Mouse (Mus musculus): ENCODE data around the gene Tcf7l2.

The Tcf7l2 gene

DNA sequence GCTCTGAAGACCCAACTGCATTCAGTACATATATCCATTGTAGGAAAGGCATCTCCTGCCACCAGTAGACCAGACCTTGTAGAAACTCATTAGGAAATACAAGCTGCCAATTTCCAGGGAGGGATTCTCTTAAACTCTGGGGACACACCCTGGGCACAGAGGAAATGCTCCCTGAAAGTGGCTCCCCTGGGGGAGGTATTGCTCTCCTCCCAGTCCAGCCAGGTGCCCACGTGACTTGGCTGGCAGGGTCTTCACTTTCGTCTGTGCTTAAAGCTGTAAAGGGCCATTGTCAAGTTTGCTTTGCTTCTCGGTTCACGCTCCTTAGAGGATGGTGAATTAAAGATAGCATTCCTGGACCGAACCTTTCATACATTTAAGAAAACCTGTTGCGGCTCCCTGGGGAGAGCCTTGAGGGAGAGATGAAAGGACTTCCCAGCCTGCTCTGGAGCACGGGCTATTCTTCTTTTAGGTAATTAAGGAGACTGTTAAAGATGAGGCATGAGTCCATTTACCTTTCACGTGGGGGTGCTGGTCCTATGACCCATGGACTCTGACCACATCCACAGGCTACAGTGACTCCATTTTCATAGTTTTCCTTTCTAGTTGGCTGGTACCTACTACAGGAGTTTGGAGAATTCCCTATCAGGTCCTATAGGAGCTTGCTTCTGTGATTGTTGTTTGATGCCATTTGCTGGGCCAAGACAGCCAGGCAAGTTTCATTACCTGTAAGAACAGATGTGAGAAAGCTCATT lies 52.8 kb downstream of the Tcf7l2 start:
- DNase-seq (ENCODE audit: low spot score) = no peak

DNA sequence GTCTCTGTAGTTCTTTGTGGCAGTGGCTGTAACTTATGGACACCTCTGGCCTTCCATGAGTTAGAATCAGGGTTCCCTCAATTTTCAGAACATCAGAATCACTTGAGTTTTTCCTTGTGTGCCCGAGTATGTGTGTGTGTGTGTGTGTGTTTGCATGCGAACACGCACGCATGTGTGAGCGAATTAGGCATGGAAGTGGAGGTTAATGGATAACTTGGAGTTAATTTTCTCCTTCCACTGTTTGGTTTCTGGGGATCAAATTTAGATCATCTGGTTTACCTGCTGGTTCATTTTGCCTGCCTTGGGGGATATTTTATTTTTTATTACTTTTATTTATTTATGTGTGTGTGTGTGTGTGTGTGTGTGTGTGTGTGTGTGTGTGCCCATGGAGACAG lies 53.3 kb downstream of the Tcf7l2 start:
- no peak for DNase-seq (ENCODE audit: low spot score)

DNA sequence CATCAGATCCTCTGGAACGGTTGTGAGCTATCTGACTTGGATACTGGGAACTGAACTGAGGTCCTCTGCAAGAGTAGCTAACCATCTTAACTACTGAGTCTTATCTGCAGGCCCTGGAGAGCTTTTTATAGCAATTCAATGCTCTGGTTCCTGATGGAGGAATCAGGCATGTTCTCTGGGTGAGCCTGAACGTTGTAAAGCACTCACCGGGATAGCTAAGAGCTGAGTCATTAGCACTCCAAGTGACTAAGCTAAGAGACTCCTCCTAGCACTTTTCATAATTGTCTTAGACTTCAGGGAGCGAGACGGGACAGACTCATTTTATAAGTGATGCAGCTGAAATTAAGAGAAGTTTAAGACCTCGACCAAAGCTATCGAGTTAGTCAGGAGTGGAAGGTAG lies 53.7 kb downstream of the Tcf7l2 start:
- DNase-seq (ENCODE audit: low spot score) = no peak

DNA sequence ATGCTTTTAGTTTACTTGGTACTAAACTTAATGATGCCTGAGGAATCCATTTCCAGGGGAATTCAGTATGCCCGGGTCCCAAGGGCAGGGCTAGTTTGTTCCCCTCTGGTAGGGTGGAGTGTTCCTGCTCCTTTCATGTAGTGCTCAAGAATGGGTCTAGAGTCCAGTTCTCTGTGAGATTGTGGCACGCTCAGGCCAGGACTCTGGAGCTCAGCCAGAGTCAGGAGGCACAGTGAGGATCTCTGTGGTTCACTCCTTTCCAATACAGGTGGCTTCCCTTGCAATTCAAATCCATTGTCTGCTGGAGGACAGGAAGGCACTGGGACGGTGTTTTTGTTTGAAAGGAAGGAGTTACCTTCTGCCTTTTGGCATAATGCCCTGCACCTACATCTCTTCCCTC lies 56.2 kb downstream of the Tcf7l2 start:
- DNase-seq (ENCODE audit: low spot score) = no peak

DNA sequence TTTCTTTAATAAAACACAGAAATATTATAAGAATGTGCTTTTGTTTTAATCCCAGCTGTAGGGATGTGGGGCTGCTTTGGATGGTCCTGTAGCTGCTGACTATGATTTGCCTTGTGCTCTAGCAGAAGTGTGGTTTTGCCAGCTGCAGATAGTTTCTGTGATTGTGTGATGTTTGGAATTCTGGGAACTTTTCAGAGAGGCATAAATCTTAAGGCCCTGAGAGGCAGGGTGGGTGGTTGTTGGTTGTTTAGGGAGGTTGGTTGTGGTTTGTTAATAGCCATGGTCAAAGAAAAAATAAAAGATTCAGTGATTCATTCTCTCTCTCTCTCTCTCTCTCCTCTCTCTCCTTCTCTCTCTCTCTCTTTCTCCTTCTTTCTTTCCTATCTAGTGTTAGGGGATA lies 57.8 kb downstream of the Tcf7l2 start:
- no peak for DNase-seq (ENCODE audit: low spot score)

DNA sequence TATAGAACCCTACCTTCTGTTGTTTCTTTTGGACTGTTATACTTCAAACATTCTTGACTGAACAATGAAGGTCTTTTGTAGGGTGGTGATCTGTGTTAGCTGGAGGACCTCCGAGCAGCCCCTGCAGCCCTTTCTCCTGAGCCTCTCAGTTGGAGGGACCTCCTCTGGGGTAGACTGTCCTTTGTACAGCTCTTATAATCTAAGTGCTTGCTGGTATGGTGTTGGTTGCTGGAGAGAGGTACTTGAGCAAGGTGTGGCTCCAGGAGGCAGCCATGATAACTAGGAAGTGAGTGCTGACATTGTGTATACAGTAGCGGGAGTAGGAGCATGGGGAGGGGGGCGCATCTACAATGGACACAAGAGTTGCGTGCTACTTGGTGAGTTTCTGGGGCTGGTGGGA lies 58.4 kb downstream of the Tcf7l2 start:
- no peak for DNase-seq (ENCODE audit: low spot score)

DNA sequence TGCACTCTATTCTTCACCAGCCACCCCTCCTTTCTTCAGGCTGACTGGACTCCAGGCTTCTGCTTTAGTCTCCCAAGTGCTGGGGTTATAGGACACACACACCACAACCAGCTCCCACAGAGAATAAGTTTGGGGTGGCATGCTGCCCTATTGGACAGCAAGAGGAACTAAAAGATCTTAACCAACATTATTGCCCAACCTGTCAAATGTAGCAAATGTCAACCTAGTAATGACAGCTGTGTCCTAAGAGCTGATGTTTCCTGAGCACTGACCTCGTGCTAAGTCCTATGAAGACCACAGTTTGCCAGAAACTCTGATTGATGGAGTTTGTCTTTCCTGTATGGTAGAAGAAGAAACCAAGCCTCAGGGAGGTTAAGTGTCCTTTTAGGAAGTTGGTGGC lies 61.5 kb downstream of the Tcf7l2 start:
- DNase-seq (ENCODE audit: low spot score) = no peak

DNA sequence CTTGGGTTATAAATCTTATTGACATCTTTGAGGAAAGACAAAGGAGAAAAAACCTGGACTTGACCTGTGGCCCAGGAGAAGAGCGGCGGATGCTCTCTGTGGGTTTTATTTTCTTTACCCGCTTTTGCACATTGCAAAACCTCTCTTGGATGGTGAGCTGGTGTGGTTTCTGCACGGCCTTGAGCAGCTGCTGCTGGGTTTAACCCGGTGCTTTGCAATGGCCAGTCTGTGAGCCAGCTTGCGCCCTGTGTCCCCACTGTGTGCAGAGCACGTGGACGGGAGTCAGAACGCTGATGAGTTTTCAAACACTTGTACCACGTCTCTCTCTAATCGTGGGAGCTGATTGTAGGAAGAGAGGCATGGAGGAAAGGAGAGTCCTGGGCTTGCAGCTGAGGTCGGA lies 62.2 kb downstream of the Tcf7l2 start:
- DNase-seq (ENCODE audit: low spot score) = no peak

DNA sequence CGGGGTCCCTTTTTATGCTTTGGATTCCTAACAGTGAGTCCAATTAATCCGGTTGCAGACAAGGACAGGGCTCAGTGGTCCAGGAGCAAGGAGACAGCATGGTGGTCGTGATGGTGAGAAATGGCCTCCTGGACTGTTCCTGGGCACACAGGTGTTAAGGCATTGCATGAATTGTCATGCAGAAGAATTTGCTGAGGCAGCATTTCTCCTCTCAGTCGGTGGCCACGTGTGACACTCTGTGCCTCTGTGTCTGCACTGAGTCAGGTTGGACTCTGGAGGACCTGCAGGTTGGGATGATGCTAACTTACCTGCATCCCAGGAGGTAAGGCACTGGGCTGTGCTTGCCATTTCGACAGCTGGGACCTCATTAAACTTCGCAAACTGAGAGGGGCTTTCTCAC lies 63.2 kb downstream of the Tcf7l2 start:
- no peak for DNase-seq (ENCODE audit: low spot score)

DNA sequence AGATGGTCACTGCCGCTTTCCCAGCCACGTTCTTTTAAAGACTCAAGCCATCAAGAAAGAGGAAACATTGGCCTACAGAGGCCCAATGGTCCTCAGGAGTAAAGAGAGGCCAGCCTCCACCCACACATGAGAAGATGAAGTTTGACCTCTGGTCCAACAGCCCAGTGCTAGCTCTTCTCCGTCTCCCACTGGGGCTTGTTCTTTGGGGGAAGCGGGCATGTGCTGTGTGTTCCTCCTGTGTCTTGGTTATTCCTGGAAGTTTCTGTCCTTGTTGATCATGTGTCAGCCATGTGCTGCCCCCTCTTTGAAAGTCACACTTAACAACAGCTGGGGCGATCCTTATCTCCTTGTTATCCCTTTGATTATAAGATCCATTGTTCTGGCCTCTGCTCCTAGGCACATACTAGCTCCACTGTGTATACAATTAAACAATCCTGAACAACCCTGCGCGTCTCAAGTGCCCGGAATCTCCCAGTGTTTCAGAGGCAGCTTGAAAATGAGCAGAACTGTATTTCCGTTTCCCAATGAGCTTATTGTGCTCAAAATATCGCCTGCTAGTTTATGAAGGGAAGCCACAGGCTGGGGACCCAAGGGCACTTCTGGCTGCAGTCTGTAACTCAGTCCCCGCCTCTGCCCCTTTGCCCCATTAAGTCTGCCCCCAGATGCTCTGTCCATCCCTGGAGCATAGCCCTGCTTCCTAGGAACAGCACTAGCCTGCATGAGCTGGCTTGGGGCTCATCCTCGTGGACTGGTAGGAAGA lies 65.0 kb downstream of the Tcf7l2 start:
- no peak for DNase-seq (ENCODE audit: low spot score)

DNA sequence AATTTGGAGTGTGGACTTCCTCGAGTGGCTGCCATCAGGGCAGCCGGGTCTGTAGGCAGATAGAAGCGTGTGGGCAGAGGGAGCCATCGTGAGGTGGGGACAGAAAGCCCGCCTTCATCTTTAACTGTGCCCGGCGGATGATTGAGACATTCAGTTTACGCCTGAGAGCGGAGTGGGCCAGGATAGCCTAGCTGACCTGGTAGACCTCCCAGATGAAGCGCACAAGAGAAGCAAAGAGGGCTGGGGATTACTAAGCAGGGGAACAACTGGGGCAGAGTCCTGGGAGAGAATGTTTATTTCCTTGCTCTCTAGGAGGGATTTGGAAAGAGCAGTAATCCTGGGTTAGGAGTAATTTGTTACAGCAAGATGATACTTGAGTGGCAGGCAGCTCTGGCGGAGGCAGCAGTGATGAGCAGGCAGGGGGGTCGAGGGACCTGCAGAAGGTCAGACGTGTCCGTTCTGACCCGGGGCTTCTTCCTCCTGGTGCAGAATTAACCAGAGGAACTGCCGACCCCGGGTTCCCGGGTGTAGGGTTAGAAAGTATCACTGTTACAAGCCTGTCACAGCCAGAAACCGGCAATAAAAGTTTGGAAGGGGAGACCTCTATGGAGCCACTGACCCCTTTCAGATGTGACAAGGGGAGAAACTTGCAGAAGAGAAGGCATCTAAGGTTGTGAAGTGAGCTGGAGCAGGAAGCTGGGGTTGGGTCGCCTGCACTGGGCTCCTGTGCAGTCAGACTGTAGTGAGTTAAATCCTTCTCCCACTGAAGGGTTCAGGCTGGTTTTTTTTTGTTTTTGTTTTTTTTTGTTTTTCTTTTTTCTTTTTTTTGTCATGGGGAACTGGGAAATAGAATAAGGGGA lies 65.8 kb downstream of the Tcf7l2 start:
- DNase-seq (ENCODE audit: low spot score) = no peak

DNA sequence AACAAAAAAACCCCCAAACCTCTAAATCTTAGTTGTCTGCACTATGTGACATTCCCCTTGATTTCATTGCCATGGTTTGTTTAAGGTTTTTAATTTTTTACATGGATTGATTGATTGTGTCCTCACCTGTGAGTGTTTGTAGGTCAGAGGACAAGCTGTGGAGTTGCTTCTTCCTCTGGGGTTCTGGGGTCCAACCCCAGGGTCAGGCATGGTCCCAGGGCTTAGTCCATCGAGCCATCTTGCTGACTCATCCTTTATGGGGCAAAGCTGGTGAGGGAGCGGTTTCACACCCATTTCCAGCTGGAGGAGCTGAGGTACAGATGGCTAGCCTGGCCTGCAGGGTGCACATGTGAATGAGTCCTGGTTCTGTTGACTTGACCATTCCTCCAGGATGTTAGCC lies 66.7 kb downstream of the Tcf7l2 start:
- no peak for DNase-seq (ENCODE audit: low spot score)

DNA sequence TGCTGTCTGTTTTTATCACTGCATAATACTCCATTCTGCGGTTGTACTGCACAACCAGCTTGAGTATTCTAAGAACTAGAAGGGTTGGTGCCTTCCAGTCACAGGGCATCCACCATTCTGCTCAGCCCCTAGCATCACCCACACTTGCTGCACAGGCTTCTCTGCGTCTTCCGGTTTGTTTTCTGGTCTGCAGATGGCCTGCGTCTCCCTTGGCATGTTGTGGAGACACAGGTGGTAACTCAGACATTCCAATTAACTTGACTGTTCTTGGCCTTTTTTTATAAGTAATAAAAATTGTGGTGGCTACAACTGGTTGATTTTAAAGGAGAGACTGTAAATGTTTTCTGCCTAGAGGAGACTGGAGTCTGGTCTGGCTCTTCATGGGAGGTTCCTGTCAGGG lies 67.9 kb downstream of the Tcf7l2 start:
- no peak for DNase-seq (ENCODE audit: low spot score)

DNA sequence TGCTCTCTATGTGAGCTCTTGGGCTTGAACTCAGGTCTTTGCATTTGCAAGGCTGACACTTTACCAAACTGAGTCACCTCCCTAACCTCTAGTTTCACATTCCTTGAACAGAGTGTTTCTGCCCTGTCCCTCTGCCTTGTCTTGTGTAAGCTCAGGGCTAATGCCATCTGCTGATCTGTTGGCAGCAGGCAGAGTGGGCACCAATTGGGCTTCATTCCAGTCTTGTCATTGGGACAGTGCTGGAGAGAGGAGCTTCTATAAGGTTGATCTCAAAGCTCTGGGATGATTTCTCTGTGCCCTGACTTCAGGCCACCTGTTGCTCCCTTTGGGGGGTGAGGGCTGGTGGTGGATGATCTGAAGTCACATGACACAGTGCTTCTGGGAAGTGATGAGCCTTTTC lies 70.6 kb downstream of the Tcf7l2 start:
- no peak for DNase-seq (ENCODE audit: low spot score)

DNA sequence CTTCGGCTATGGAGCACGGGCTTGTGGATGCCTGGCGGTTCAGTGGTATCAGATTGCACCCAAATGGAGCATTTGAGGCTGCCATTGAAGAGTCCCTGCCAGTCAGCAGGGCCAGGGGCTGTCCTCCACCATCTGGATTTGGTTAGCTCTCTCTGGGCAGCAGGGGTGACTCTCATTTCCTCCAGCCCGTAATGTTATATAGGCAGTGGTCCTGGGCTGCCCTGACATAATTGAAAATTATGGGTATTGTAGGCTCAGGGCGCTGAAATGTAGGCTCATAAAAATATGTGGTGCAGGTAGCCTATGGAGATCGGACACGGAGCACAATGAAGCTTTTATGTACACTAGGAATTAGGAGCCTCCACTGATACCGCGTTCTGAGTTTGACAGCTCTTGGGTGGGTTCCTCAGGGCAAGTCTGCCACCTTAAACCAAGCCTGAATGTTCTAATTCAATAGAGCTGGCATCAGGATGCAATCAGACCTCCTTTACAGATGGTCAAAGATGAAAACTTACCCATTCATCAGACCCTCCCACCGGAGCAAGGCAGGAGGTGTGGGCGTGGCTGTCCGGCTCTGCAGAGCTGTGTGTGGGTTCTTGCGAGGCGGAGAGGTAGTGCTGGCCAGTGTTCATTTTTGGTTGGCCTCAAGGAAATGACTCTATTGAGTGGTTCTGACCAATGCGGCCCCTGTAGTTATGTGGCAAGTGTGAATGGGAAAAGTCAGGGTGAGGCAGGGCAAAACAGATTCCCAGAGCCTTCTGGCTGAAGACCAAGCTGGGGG lies 73.6 kb downstream of the Tcf7l2 start:
- DNase-seq (ENCODE audit: low spot score) = no peak

DNA sequence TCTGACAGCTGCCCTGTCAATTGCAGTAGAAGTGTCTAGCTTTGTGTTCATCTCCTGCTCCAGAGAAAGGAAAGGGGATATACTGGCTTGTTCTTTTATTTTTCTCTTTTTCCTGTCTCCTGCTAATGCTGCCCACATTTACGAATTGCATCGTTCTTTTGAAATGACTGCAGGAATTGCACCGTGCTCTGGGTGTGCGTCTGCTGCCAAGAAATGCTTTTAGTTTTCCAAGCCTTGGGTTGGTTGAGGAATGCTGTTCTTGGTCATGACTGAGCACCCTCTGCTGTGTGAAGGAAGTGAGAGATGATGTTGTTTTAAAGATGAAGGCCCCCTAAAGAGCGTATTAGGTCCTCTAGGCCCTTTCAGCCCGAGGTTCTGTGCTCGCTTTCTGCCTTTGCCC lies 75.4 kb downstream of the Tcf7l2 start:
- no peak for DNase-seq (ENCODE audit: low spot score)

DNA sequence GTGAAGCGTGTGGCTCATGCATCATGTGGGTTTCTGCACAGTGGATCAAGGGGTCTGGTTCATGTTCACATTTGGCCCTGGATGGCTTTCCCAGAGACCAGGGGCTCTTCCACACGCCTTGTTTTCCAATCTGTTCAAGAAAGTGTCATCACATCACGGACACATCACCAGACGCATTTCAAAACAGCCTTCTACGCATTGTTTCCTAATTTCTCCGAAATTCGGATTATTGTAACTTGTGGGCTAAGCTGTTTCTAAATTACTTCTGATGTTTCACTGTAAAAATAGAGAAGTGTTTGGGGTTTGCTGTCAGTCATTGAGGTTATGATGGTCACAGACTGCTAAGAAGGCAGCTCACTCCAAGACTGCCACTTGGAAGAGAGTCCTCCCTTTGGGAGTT lies 78.6 kb downstream of the Tcf7l2 start:
- DNase-seq (ENCODE audit: low spot score) = no peak

DNA sequence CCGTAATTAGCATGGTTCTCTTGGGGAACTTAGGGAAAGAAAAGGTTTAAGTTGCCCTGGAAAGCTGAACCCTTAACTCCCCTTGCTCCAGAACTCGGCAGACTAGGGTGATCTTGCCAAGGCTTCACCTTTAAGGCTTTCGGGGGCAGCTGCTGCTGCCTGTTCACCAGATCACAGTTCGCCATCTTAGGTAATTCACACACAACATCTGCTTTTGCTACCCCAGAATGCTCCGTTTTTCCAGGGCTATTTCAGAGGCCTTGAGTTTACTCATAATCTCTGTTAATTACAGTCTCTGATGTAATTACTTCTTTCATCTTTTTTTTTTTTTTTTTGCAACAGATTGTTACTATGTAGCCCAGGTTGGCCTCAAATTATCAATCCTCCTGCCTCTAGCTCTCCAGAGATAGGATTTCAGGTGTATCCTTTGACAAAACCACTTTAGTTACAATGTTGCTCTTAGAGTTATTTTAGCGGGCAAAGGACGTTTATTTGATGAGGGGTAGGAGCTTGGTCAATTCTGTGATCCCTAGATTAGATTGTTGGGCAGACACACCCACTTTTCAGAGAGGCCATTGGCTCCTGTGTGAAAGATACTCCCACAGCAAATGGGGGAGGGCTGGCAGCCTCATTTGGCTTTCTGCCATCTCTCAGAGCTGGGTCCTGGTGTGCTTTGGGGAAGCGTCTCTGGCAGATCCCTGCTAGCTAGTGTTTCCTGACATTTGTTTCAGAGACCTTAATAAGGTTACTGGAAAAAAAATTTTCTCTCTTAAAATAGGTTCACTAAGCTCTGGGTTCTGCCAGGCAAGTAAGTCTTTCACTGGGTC lies 83.6 kb downstream of the Tcf7l2 start:
- DNase-seq (ENCODE audit: low spot score) = no peak

DNA sequence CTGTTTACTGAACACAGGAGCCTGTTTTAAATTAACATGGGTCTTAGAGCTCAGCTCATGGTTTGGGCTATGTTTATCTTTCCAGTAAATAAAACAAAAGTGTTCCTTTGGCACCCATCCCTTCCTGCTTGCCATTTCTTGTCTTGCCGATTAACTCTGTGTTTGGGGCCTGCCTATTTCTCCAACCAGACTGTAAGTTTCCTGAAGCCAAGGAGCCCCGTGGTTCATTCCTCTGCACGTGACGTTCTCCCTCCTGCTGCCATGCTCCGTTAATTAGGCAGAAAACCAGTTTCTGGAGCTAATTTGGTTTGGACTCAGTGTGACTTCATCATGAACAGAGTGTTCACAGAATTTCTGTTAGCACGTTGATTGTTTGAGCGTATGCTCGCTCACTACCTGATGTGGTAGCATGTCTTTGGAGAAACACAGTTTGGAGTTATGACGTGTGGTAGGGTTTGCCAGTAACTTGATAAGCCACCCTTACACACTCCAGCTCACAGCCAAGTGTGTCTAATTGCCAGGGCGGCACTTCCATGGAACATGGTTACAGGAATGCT lies 84.4 kb downstream of the Tcf7l2 start:
- no peak for DNase-seq (ENCODE audit: low spot score)

DNA sequence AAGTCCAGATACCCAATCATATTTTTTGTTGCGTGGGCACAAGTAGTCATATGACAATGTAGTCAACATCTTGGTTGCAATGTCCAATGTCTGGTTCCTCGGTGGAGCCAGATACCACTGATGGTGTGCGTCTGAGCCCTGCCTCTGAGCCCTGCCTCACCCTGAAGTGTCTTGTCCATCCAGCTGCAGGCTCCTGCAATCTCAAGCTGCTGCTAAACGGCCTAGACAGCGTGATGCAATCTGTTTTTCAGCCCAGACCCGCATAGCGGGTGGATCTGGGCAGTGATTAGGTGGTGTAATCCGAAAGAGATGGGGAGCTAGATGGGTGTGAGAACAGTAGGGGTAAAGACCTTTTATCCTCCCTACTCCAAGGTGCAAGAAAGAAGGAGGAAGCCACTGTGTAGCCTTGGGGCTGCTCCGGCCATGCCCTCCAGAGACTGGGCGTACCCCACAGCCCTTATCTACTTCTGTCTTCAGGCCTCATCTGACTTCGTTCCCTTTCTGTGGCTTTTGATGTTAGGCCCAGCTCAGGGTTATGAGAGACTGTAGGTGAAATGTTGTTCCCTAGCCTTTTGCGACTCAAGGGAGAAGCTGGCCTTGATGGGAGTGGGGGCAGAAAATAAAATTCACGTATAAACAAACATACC lies 86.1 kb downstream of the Tcf7l2 start:
- no peak for DNase-seq (ENCODE audit: low spot score)

All from spleen, adult 12 weeks (tissue).